Mouse (Mus musculus) Patski (cell line): ENCODE measurements at regions not wholly inside any gene's neighbourhood (a gene's known extent, or its start where the extent isn't known, plus 50 kb on each side); places are given as distances from the start of the nearest gene placed in this dataset.
"Not testable (repeated sequence)": the region's sequence is repeated elsewhere in the genome, so short reads cannot be mapped to it uniquely, and the experiment has no call there.

ENCODE experiments used
- ATAC-seq: fragments of 100-300 bp; one replicate; pipeline ENCODE4 v1.8.0; 2021
- CTCF ChIA-PET: fragments of 350-600 bp; sonication (Branson Sonifier 250); formaldehyde crosslinking; loops from one replicate; lab custom pipeline; 2022; ENCODE audit warnings: inconsistent platforms; lab: Charles Lee
- POLR2A ChIA-PET: fragments of 350-600 bp; sonication (Branson Sonifier 250); formaldehyde crosslinking; loops from one replicate; lab custom pipeline; 2022; ENCODE audit warnings: antibody characterized with exemption, inconsistent platforms; lab: Charles Lee
- DNase-seq: peaks from one replicate; pipeline ENCODE4 v3.0.0-alpha.2; 2011; ENCODE audit warnings: low read depth, low spot score
- H3K27me3 ChIP-seq: fragments of 371-371 bp; one replicate; pipeline ENCODE4 v1.5.1; 2021
- CTCF ChIP-seq: fragments of 100-300 bp; IDR thresholded peaks from one replicate; pipeline ENCODE4 v1.5.1; 2021
- in situ Hi-C: fragments of 300-500 bp; cut with MboI; formaldehyde crosslinking; loops from 3 replicates; pipeline ENCODE4 v1.11.1; 2018; ENCODE audit warnings: low pct_unique_long_range_greater_than_20kb, mixed read lengths

- ChIA-PET CTCF (no interaction called here), POLR2A (no interaction called here)
- in situ Hi-C loops: no loop called here
- no peak for DNase-seq
- ATAC-seq: no peak
- TF ChIP-seq CTCF: no peak
- peaks cover 6% of the 10 kb centered on the region for H3K27me3 ChIP-seq
Measured at GRCm38 (mm10) chr13:57053361-57053760, 157.6 kb upstream of the Trpc7 start.

- ATAC-seq, DNase-seq: not testable (repeated sequence)
Measured at GRCm38 (mm10) chr13:57046130-57046529, 150.3 kb upstream of the Trpc7 start.

GRCm38 (mm10) chr13:57044455-57044854, 148.7 kb upstream of the Trpc7 start:
- in situ Hi-C loops: no loop called here
- DNase-seq (no peak), ATAC-seq (no peak)
- ChIA-PET POLR2A (interaction anchor here (0.7 kb wide), 1 partner anchor 849 kb away, joined by 5 read pairs; no protein-coding TSS in a partner anchor), CTCF (no interaction called here)
- no peaks in the 10 kb centered on the region for H3K27me3 ChIP-seq
- no peak for TF ChIP-seq CTCF

More at GRCm38 (mm10) chr13:57046130-57046529, 150.3 kb upstream of the Trpc7 start:
- H3K27me3 ChIP-seq, CTCF ChIA-PET, in situ Hi-C loops: not testable (repeated sequence)
- POLR2A ChIA-PET: interaction anchor here (0.5 kb wide), 1 partner anchor 1878 kb away, joined by 3 read pairs; no protein-coding TSS in a partner anchor

GRCm38 (mm10) chr13:57043316-57043974, 147.7 kb upstream of the Trpc7 start:
- no peak for DNase-seq
- CTCF ChIA-PET: no interaction called here
- in situ Hi-C loops: no loop called here
- H3K27me3 ChIP-seq: no peaks in the 10 kb centered on the region
- no peak for TF ChIP-seq CTCF
- POLR2A ChIA-PET: no interaction called here
- no peak for ATAC-seq

- ChIA-PET CTCF (no interaction called here), POLR2A (no interaction called here)
- ATAC-seq: no peak
- H3K27me3 ChIP-seq: no peaks in the 10 kb centered on the region
- TF ChIP-seq CTCF: no peak
- in situ Hi-C loops: no loop called here
- DNase-seq: no peak
Measured at GRCm38 (mm10) chr13:57042514-57042913, 146.7 kb upstream of the Trpc7 start.

- H3K27me3 ChIP-seq: peaks cover 3% of the 10 kb centered on the region
- ChIA-PET CTCF (no interaction called here), POLR2A (no interaction called here)
- DNase-seq (no peak), ATAC-seq (no peak)
- in situ Hi-C loops: no loop called here
- TF ChIP-seq CTCF: no peak
Measured at GRCm38 (mm10) chr13:57032871-57033270, 137.1 kb upstream of the Trpc7 start.

- no peak for TF ChIP-seq CTCF
- ChIA-PET CTCF (interaction anchor here (0.9 kb wide), 1 partner anchor 18 kb away, joined by 3 read pairs; no protein-coding TSS in a partner anchor), POLR2A (no interaction called here)
- in situ Hi-C loops: no loop called here
- peaks cover 6% of the 10 kb centered on the region for H3K27me3 ChIP-seq
- no peak for ATAC-seq
- DNase-seq: no peak
Measured at GRCm38 (mm10) chr13:57017553-57018341, 122.0 kb upstream of the Trpc7 start.

GRCm38 (mm10) chr13:57016465-57017272, 120.9 kb upstream of the Trpc7 start:
- in situ Hi-C loops: no loop called here
- ChIA-PET CTCF (no interaction called here), POLR2A (no interaction called here)
- H3K27me3 ChIP-seq: peaks cover 3% of the 10 kb centered on the region
- DNase-seq (no peak), ATAC-seq (no peak)
- no peak for TF ChIP-seq CTCF

GRCm38 (mm10) chr13:57007236-57007635, 111.4 kb upstream of the Trpc7 start:
- in situ Hi-C loops, DNase-seq, CTCF ChIA-PET, H3K27me3 ChIP-seq, ATAC-seq, POLR2A ChIA-PET: not testable (repeated sequence)

GRCm38 (mm10) chr13:57003565-57004132, 107.9 kb upstream of the Trpc7 start:
- H3K27me3 ChIP-seq: peaks cover 3% of the 10 kb centered on the region
- ChIA-PET POLR2A (no interaction called here), CTCF (no interaction called here)
- TF ChIP-seq CTCF: no peak
- in situ Hi-C loops: no loop called here
- ATAC-seq (no peak), DNase-seq (no peak)
